Mouse (Mus musculus): ENCODE results near the gene Gm49369. TPM values are rescaled to one million over a fixed set of nuclear protein-coding genes. Genes with fewer than 3 reads are reported as not detected.
"Not testable (repeated sequence)": the region's sequence is repeated elsewhere in the genome, so short reads cannot be mapped to it uniquely, and the experiment has no call there.

The Gm49369 gene
- total RNA-seq, 2 experiments from 2014 or later, result 6.5 TPM; not detected in 1

DNA sequence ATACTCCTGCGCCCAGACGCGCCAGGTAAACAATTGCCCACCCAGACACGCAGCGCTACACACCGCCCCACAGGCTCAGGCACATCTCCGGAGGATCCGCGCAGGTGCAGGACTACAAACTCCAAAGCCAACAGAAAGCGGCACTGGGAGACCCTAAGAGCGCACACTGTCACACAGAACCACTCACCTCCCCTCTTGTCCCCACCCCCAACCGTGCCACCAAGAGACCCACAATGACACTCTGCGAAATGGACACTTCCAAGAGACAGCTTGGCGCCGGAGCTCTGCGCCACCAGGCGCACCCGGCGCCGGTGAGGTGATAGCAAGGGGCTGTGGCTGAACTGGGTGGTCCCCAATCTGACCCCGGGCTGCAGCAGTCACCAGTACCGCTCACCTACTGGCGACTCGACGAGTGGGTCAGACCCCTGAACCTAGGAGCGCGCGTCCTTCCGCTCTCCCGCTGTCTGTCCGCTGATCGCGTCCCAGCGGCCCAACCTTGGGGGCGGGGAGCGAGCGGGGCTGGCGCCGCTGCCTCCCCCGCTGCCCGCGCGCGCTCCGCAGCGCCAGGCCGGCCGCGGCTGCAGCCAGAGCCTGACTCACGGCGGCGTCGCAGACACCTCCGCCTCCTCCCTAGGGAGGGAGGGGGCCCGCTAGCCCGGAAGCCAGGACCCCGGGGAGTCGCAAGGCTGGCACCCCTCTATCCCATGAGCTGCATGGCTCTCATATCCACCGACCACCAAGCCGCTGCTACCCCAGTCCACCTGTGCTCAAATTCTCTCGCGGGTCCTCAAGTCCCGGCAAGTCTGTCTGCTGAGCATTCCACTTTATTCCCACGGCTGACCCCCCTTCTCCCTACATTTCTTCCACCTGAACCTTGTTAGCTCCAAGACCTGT lies 10.5 kb downstream of the Gm49369 start:
- peak in 1 of 2 experiments; percentile 34 for DNase-seq (ENCODE audit: low spot score in 2 of 2)

DNA sequence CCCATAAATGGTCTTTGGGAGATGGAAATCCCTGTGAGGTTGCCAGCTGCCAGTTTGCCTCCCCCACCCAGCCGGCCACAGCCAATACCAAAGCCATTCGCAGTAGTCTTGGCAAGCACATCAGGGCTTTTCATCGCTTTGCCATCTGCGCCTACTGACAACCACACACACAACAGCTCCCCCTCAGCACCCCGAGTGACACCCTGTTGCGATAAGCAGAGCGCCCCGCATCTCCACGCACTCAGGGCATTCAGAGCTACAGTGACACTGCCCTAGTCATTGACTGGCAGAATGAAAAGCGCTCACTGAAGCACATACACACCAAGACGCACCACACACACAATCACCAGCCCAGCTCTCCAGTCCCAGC lies 11.1 kb downstream of the Gm49369 start:
- peak; percentile 72 for DNase-seq (ENCODE audit: low spot score in 2 of 2)

DNA sequence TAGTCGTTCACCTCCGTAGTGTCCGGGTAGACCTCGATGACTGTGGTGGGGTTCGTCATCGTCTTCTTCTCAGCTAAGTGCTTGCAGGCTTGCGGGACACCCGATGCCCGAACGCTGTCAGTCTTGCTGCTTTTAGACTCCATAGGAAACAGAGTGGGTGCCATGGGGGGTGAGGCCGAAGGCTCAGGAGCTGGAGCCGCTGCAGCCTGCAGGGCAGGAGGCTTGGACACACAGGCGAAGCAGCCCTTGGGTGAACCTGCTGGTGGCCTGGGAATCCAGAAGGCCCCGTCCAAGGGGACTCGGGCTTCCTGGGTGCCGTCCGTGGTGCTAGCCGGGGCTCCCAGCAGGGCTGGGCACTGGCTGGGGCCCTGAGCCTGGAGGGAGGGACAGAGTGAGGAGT lies 11.5 kb downstream of the Gm49369 start:
- no peak for DNase-seq (ENCODE audit: low spot score in 2 of 2)

DNA sequence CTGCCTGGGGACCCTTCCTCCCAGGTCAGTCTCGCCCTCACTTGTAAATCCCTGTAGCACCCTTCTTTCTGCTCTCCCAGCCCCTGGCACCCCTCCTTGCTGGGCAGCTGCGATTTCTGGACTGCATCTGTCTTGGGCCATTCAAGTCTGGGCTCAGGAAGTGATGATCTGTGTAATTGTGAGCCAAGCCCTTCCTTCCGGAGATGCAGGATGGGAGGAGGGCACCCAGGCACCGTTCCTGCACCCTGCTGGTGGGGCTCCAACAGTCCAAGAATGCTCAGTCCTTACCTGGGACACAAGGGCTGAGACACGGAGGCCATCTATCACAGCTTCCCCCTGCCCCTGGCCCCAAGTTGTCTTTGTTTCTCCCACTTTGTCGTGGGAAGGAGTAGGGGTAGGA lies 12.6 kb downstream of the Gm49369 start:
- no peak for DNase-seq (ENCODE audit: low spot score in 2 of 2)

DNA sequence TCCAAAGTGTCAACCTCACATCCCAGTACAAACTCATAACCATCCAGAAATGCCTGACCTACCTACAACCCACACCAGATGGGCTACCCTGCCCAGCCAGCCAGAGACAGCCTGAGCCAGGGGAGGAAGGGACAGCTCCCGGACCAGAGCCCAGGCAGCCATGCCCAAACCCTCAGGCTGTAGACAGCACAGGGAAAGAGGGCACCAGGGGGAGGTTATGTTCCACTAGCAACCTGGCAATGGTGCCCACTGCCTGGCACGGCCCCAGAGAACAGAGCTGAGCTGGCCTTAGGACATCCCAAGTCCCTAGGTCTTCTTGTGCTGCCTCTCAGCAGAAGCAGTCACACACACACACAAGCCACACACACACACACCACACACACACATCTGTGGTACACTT lies 13.6 kb downstream of the Gm49369 start:
- peak; percentile 50 to 60 for DNase-seq (ENCODE audit: low spot score in 2 of 2)

DNA sequence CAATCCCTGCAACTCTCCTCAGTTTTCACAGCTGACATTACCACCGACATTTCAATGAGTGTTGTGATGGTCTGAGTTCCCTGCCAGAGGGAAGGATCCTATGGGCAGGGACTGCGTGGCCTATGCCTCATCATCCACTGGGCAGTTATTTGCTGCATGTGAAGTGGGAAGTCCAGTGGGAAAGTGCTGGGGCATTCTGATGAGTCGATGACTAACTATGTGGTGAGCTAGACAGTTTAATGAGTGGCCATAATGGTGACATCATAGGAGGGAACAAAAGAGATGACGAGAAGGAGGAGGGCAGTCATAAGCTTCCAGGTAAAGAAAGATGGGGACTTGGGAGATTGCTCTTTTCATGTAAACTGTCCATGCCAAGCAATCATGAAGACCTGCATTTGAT lies 19.4 kb downstream of the Gm49369 start:
- DNase-seq (ENCODE audit: low spot score in 2 of 2), result no peak

DNA sequence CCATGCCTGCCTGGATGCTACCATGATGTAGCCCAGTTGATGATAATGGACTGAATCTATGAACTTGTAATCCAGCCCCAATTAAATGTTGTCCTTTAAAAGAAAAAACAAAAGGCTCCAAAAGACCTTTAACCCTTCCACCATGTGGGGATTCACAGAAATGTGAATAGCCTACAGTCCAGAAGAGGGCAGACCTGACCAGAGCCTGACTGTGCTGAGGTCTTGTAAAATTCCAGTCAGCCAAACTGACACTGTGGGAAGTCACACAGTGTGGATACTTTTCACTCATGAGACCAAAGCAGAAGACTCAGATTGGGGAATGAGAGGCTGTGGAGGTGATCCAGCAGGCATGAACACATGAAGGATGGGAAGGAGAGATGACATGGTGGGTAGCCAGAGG lies 21.7 kb downstream of the Gm49369 start:
- DNase-seq (ENCODE audit: low spot score in 2 of 2), result no peak

DNA sequence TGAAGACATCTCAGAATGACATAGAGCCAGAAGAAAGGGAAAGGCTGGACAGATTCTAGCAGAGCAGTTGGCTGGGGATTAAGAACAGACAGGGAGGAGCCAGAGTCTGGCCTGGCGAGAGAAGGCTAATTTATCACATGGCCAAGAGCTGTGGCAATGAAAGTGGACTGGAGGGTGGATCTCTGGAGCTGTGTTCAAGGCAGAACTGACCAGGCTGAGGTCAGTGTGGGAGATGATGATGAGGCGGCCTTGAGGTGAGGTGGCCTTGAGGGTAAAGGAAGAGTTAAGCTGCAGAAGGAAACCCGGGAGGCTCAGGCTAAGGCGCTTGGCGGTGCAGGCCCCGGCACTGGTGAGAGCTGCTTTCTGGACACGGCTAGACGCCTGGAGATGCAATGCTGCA lies 23.3 kb downstream of the Gm49369 start:
- no peak for DNase-seq (ENCODE audit: low spot score in 2 of 2)

DNA sequence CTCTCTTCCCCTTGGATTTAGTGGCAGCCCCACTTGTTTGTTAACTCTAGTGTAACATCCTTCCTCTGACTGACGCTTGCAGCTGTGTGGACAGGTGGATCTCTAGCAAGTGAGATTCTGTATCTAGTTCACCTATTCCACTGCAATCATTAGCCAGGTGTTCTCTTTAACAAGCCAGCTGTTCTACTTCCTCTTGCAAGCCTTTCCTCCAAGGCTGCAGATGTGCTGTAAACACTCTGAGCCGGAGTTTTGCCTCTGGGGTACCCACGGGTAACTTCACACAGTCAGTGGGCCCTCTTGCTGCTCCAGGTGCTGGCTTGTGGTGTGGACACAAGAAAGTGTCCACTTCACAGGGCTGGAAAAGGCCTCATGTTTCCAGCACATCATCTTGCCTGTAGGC lies 24.9 kb downstream of the Gm49369 start:
- DNase-seq (ENCODE audit: low spot score in 2 of 2), result no peak

DNA sequence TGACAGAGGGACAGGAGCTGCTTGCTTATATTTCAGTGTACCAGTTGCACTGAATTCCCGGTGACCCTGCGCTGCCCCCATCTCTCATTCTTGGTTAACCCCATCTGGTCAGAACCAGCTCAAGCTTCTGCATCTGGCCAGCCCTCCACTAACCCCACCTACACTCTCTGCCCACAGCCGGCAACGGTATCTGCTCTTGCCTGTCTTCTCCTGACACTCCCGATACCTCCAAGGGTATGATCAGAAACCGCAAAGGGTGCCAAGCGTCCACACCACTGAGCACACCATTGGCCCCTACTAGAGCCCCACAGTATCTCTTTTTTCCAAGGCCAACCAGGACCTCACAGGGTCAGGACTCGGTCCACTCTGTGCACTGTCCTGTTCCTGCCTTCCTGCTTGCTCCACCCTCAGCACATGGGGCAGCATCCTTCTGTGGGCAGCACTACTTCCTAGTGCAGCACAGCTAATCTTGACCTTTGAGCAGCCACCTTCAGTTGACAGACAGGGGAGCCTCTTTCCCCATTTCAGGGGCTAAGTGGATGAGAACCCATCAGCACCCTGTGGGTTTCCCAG lies 27.7 kb downstream of the Gm49369 start:
- no peak for DNase-seq (ENCODE audit: low spot score in 2 of 2)

DNA sequence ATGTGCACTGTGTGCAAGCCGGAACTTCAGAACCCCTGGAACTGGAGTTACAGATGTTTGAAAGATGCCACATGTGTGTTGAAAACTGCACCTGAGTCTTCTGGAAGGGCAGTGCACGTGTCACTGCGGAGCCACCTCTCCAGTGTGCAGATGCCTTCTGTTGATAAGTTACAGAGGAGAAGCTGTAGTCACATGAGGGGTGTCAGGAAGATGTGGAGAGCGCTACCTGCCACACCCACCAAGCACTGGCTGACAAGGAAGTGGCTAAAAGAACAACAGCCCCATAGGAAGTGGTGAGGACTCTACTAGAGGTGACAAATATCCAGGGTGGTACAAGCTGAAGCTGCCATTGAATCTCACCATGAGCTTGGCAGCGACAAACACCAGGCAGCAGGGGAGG lies 28.6 kb downstream of the Gm49369 start:
- DNase-seq (ENCODE audit: low spot score in 2 of 2), result no peak

DNA sequence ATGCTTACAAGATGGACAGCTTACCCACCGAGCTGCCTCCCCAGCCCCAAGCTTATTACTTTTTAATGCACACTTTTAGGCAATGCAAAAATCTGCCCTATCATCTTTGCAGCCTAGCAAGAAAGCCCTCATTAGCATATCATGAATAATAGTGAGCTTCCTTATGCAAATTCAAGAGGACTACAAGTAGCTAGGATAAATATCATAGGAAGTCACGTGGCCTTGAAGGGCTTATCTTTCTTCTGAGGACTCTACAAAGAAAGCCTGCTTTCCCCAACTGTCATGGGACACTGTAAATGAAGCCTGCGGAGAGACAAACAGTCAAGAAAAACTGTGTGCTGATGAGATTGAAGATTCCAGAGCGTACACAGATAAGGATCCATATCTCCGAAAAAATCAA lies 30.9 kb downstream of the Gm49369 start:
- no peak for DNase-seq (ENCODE audit: low spot score in 2 of 2)

DNA sequence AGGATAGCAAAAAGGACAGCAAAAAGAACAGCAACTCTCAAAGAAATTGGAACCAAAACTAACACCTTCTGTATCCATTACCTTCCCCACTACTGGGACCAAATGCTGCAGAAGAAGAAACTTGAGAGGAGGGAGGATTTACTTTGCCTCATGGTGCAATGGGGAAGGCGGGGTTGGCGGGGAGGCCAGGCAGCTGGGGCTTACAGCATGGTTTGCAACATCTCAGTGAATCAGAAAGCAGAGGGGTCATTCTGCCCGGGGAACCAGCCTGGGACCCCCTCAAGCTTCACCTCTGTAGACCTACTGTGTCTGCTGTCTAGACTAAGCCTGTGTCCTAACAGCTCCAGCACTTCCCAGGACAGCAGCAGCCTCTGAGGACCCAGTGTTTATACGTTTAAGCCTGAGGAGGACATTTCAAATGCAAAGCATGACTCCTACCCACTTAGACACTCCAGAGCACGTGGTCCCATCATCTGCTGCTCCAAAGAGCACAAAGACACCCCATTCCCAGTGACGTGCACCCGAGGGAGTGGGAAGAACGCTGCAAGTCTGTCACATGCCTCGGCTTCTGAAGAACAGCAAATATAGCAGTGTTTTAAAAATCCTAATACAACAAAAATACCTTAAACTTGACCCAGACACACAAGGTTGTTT lies 33.0 kb downstream of the Gm49369 start:
- DNase-seq (ENCODE audit: low spot score in 2 of 2), result peak in 1 of 2 experiments; percentile 40

DNA sequence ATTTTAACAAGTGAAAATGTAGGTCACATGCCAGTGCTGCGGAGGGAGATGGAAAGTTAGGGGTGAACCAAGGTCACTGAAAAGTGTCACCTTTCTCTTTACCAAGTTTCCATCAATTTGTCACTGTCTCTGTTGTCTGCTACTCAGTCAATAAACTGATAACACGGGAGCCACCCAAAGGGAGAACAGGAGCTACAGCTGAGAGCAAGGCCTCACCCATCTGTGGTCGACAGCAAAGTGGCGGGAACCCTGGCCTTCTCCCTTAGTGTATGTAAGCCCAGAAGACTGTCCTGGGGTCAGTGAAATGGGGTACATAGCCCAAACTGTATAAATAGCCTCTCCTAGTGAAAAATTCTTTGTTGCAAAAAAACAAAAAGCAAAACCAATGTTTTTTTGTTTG lies 34.9 kb downstream of the Gm49369 start:
- no peak for DNase-seq (ENCODE audit: low spot score in 2 of 2)

DNA sequence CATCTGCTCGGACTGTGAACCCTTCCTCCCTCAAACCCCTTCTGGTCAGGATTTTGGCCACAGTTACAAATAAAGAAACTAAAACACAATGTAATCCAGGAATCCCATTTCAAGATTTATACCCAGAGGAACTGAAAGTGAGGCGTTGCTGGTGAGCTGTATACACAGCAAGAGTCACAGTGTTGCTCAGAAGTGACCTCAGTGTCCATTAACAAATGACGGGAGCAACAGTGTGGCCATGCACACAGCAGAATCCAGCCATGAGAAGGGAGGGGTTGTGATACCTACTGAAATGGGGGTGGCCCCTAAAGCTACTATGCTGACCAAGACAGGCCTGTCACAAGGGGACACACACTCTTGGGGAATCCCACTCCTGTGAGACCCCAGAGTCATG lies 40.2 kb downstream of the Gm49369 start:
- DNase-seq (ENCODE audit: low spot score in 2 of 2), result no peak

DNA sequence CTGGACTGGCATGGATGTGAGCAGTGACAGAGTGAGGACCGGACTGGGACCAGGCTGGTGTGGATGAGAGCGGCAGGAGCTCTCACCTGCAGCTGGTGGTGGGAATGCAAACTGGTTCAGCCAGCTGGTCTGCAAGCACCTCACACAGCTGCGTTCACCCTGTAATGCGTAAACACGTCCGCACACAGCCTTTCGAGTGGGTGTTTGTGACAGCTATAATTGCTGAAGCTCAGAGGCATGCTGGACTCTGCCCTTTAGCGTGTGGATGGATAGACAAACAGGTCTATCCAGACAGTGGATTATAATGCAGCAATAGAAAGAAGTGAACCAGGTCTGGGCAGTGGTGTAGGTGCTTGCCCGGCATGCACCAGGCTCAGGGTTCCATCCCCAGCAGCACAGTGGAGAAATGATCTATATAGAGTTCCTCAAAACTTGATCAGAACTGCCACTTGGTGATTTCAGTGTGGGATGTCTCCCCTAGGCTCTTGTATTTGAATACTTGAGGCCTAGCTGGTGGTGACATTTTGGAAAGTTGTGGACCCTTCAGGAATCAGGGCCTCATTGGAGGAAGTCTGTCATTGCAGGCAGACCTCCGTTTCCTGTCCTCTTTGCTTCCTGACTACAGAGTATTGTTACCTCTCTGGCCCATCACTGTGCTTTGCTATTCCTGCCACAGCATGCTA lies 40.8 kb downstream of the Gm49369 start:
- no peak for DNase-seq (ENCODE audit: low spot score in 2 of 2)

DNA sequence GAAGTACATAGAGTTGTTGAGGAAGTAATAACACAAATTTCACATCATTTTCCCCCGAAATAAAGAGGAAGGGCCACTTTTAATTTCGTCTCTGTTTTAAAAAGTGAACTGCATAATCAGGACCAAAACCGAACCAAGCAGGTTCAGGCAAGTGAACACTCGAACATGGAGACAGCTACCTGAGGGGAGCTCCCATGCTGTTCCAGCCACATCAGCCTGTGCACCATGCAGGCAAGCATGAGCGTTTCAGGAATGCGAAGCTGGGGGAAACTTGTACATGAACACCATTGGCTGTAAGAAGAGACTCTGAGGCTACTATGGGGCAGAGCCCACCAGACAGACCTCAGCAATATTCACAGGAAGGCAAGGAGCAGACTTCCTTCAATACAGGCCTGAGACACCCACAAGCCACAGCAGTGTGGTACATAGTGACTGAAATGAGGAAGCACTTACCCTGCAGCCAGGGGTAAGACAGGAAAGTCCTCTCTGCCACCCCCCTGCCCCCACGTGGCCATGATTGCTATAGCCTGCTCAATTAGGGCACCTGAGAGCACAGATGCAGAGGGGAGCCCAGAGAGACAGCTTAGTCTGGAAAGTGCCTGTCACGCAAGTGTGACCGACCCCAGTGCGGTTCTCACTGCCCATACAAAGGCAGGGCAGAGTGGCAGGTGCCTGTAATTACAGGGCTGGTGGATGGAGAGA lies 42.0 kb downstream of the Gm49369 start:
- DNase-seq (ENCODE audit: low spot score in 2 of 2), result no peak

DNA sequence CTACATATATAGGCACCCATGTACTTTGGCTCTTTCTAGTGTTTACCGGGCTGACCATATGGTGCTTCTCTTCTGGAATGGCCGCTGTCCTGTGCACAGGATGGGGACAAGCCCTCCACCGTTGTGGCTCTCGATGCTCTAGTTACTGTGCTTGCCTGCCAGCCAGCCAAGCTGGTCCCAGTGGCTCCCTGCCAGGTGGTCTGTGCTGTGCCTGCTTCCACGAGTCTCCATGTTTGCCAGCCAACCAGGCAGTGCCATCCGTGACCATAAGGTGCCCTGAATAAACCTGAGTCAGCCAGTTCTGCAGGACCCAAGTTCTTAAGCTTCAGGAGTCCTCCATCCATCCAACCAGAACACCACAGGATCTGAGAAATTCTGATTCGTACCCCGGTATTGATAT lies 47.3 kb downstream of the Gm49369 start:
- DNase-seq (ENCODE audit: low spot score in 2 of 2), result peak; percentile 63 to 70

DNA sequence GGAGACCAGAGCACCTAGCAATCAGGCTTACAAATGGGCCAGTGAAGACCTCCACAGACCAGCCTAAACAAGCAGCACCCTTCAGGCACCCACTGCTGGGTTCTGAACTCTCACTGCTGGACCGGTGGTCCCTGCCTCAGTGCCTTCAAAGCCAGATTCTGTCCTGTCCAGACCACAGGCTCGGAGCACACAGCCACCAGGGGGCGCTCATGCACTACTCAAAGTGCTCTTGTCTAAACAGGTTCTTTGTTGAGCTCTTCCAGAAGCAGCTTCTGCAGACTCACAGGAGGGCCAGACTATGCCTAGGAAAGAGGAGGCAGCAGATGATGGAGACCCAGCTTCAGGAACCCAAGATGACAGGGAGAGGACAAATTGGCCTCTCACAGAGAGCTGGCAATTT lies 48.2 kb downstream of the Gm49369 start:
- DNase-seq (ENCODE audit: low spot score in 2 of 2), result peak; percentile 94

DNA sequence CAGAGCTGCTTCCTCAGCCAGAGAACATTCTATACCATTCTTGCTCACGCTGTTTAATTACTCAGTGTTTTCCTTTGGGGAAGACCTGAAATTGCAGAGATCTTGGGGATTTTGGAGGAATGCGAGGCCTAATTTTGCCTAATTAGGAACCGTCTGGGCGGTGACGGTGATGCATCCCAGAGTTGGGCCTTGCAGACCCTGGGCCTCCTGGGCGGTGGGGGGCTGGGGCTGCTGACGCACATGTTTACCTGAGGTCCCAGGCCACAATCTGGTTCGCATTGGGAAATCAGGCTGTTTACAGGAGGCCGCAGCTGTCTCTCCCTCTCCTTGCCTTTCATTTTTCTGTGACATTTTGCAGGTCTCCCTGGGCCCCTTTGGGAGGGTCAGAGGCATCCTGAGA lies 49.7 kb downstream of the Gm49369 start:
- DNase-seq (ENCODE audit: low spot score in 2 of 2), result not testable (repeated sequence)

DNA sequence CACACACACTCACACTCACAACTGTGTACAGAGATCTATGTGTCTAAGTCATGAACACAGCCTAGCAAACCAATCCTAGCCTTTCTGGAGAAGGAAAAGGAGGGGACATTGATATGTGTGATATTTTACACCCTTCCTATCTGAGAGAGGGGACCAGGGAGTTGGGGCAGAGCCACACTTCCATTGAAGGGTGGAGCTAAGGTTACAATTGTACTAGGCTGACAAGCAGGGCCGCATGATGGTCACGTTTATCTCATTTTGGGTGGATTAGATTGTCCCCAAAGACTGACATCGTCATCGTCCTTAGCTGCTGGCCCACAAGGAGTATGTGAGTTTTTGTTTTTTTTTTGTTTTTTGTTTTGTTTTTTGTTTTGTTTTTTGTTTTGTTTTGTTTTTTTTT lies 51.2 kb downstream of the Gm49369 start:
- DNase-seq (ENCODE audit: low spot score in 2 of 2), result no peak

All from layer of hippocampus, postnatal 10 days (tissue).